Mouse (Mus musculus) MEL (cell line): Measurements from ENCODE around the gene Itga5. TPM values are rescaled to one million over a fixed set of nuclear protein-coding genes. Genes with fewer than 3 reads are reported as not detected.

Experiments
- DNase-seq: peaks from one replicate; pipeline ENCODE4 v3.0.0; 2011; ENCODE audit warnings: low read depth, low spot score
- H3K27ac ChIP-seq: 2 replicates; pipeline ENCODE4 v1.5.1; 2012; ENCODE audit warnings: low read depth, mild to moderate bottlenecking, control low read depth, low read length, moderate library complexity; ENCODE audit not compliant: control insufficient read depth
- H3K27me3 ChIP-seq, 2 experiments: fragments of 150-350 bp in 1 of 2; sonication (generic) in 1 of 2; 2 replicates each; pipeline ENCODE4 v1.6.1; 2012; ENCODE audit warnings: low read length in 2 of 2, mild to moderate bottlenecking in 2 of 2, improper control_type of control experiment in 1 of 2, moderate library complexity in 1 of 2; ENCODE audit not compliant: insufficient read depth in 2 of 2, control insufficient read depth in 1 of 2
- H3K36me3 ChIP-seq, 2 experiments: 2 replicates each; pipeline ENCODE4 v1.6.1; 2012 to 2014; ENCODE audit warnings: low read length in 2 of 2, improper control_type of control experiment in 1 of 2, inconsistent platforms in 1 of 2, mild to moderate bottlenecking in 1 of 2; ENCODE audit not compliant: insufficient read depth in 2 of 2, control insufficient read depth in 1 of 2
- H3K4me1 ChIP-seq, 2 experiments: fragments of 150-350 bp in 1 of 2; sonication (generic) in 1 of 2; 2 replicates each; pipeline ENCODE4 v1.6.1; 2012; ENCODE audit warnings: low read length in 2 of 2, improper control_type of control experiment in 1 of 2, mild to moderate bottlenecking in 1 of 2; ENCODE audit not compliant: insufficient read depth in 2 of 2, control insufficient read depth in 1 of 2
- H3K4me3 ChIP-seq, 2 experiments: fragments of 150-350 bp in 1 of 2; sonication (generic) in 1 of 2; 2 replicates each; pipeline ENCODE4 v1.5.1; 2012; ENCODE audit warnings: low read depth in 2 of 2, low read length in 2 of 2, mild to moderate bottlenecking in 2 of 2, moderate library complexity in 2 of 2, control low read depth in 1 of 2, improper control_type of control experiment in 1 of 2; ENCODE audit not compliant: control insufficient read depth in 1 of 2, insufficient read depth in 1 of 2
- H3K79me2 ChIP-seq: 2 replicates; pipeline ENCODE4 v1.6.1; 2012; ENCODE audit warnings: mild to moderate bottlenecking, low read length, moderate library complexity; ENCODE audit not compliant: control insufficient read depth, poor library complexity, insufficient read depth
- H3K9ac ChIP-seq: 2 replicates; pipeline ENCODE4 v1.6.1; 2012; ENCODE audit warnings: low read depth, mild to moderate bottlenecking, control low read depth, low read length, moderate library complexity; ENCODE audit not compliant: control insufficient read depth, poor library complexity, severe bottlenecking
- H3K9me3 ChIP-seq: fragments of 150-350 bp; sonication (generic); replicated peaks from 2 replicates; pipeline ENCODE4 v1.6.1; 2012; ENCODE audit warnings: mild to moderate bottlenecking, low read length, improper control_type of control experiment, moderate library complexity; ENCODE audit not compliant: insufficient read depth
- CHD1 ChIP-seq: IDR thresholded peaks from 2 replicates; pipeline ENCODE4 v1.6.1; 2012; ENCODE audit warnings: low read depth, mild to moderate bottlenecking, inconsistent platforms, low read length, improper control_type of control experiment
- CHD2 ChIP-seq: IDR thresholded peaks from 2 replicates; pipeline ENCODE4 v1.6.1; 2011; ENCODE audit warnings: low read length, improper control_type of control experiment
- CTCF ChIP-seq, 3 experiments: IDR thresholded peaks in 2 of 3; conservative IDR thresholded peaks in 1 of 3; 2 replicates each; pipeline ENCODE4 v1.5.1; 2011 to 2012; ENCODE audit warnings: low read length in 3 of 3, low read depth in 2 of 3, mild to moderate bottlenecking in 2 of 3, improper control_type of control experiment in 1 of 3, inconsistent platforms in 1 of 3, mixed read lengths in 1 of 3, moderate library complexity in 1 of 3; ENCODE audit not compliant: control insufficient read depth in 1 of 3, insufficient read depth in 1 of 3, poor library complexity in 1 of 3, severe bottlenecking in 1 of 3
- EP300 ChIP-seq, 2 experiments: IDR thresholded peaks; 2 replicates each; pipeline ENCODE4 v1.6.1; 2011; ENCODE audit warnings: improper control_type of control experiment in 2 of 2, low read length in 2 of 2, low read depth in 1 of 2, mild to moderate bottlenecking in 1 of 2
- ETS1 ChIP-seq: IDR thresholded peaks from 2 replicates; pipeline ENCODE4 v1.6.1; 2012; ENCODE audit warnings: low read depth, mild to moderate bottlenecking, inconsistent platforms, low read length, improper control_type of control experiment, moderate library complexity
- GABPA ChIP-seq: IDR thresholded peaks from 2 replicates; pipeline ENCODE4 v1.6.1; 2012; ENCODE audit warnings: low read depth, mild to moderate bottlenecking, inconsistent platforms, low read length, improper control_type of control experiment, moderate library complexity
- HCFC1 ChIP-seq: IDR thresholded peaks from 2 replicates; pipeline ENCODE4 v1.6.1; 2012; ENCODE audit warnings: low read depth, mild to moderate bottlenecking, inconsistent platforms, low read length, improper control_type of control experiment, moderate library complexity
- JUND ChIP-seq: IDR thresholded peaks from 2 replicates; pipeline ENCODE4 v1.6.1; 2011; ENCODE audit warnings: low read depth, mild to moderate bottlenecking, improper control_type of control experiment, low read length
- KAT2A ChIP-seq: conservative IDR thresholded peaks from 2 replicates; pipeline ENCODE4 v1.6.1; 2012; ENCODE audit warnings: low read depth, low read length, improper control_type of control experiment, inconsistent platforms
- MAFK ChIP-seq: IDR thresholded peaks from 2 replicates; pipeline ENCODE4 v1.6.1; 2011; ENCODE audit warnings: low read depth, mild to moderate bottlenecking, low read length, improper control_type of control experiment, borderline replicate concordance
- MAZ ChIP-seq: IDR thresholded peaks from 2 replicates; pipeline ENCODE4 v1.6.1; 2012; ENCODE audit warnings: low read depth, mild to moderate bottlenecking, inconsistent platforms, low read length, improper control_type of control experiment
- MEF2A ChIP-seq: IDR thresholded peaks from 2 replicates; pipeline ENCODE4 v1.6.1; 2014; ENCODE audit warnings: low read depth, mild to moderate bottlenecking, inconsistent platforms, low read length, improper control_type of control experiment; ENCODE audit not compliant: poor library complexity, insufficient replicate concordance, severe bottlenecking; ENCODE audit errors: extremely low read depth
- MXI1 ChIP-seq: IDR thresholded peaks from 2 replicates; pipeline ENCODE4 v1.6.1; 2011; ENCODE audit warnings: mild to moderate bottlenecking, low read depth, low read length, improper control_type of control experiment
- NELFE ChIP-seq: IDR thresholded peaks from 2 replicates; pipeline ENCODE4 v1.6.1; 2011; ENCODE audit warnings: low read depth, low read length, improper control_type of control experiment
- POLR2A ChIP-seq, 2 experiments: IDR thresholded peaks; 2 replicates each; pipeline ENCODE4 v1.6.1; 2011 to 2012; ENCODE audit warnings: low read length in 2 of 2, mild to moderate bottlenecking in 2 of 2, control low read depth in 1 of 2, improper control_type of control experiment in 1 of 2, low read depth in 1 of 2, moderate library complexity in 1 of 2; ENCODE audit not compliant: control insufficient read depth in 1 of 2, insufficient read depth in 1 of 2, poor library complexity in 1 of 2
- POLR2AphosphoS2 ChIP-seq: IDR thresholded peaks from 2 replicates; pipeline ENCODE4 v1.6.1; 2011; ENCODE audit warnings: low read length, improper control_type of control experiment
- RAD21 ChIP-seq: IDR thresholded peaks from 2 replicates; pipeline ENCODE4 v1.6.1; 2011; ENCODE audit warnings: mild to moderate bottlenecking, low read depth, low read length, improper control_type of control experiment
- SIN3A ChIP-seq: IDR thresholded peaks from 2 replicates; pipeline ENCODE4 v1.6.1; 2012; ENCODE audit warnings: low read length, improper control_type of control experiment, inconsistent platforms
- SMC3 ChIP-seq: IDR thresholded peaks from 2 replicates; pipeline ENCODE4 v1.6.1; 2011; ENCODE audit warnings: low read depth, low read length, improper control_type of control experiment
- TBP ChIP-seq: IDR thresholded peaks from 2 replicates; pipeline ENCODE4 v1.8.0; 2011; ENCODE audit warnings: low read depth, low read length, improper control_type of control experiment
- UBTF ChIP-seq: IDR thresholded peaks from 2 replicates; pipeline ENCODE4 v1.6.1; 2012; ENCODE audit warnings: low read depth, mild to moderate bottlenecking, inconsistent platforms, low read length, improper control_type of control experiment, moderate library complexity, borderline replicate concordance; ENCODE audit not compliant: insufficient read depth
- USF2 ChIP-seq, 2 experiments: IDR thresholded peaks; 2 replicates each; pipeline ENCODE4 v1.6.1; 2011 to 2012; ENCODE audit warnings: improper control_type of control experiment in 2 of 2, low read length in 2 of 2, borderline replicate concordance in 1 of 2, inconsistent platforms in 1 of 2, low read depth in 1 of 2, mild to moderate bottlenecking in 1 of 2; ENCODE audit not compliant: insufficient read depth in 1 of 2
- ZC3H11A ChIP-seq: IDR thresholded peaks from 2 replicates; pipeline ENCODE4 v1.6.1; 2012; ENCODE audit warnings: low read depth, mild to moderate bottlenecking, inconsistent platforms, low read length, improper control_type of control experiment
- ZMIZ1 ChIP-seq: IDR thresholded peaks from 2 replicates; pipeline ENCODE4 v1.6.1; 2012; ENCODE audit warnings: low read depth, mild to moderate bottlenecking, inconsistent platforms, low read length, improper control_type of control experiment, moderate library complexity
- ZNF384 ChIP-seq: IDR thresholded peaks from 2 replicates; pipeline ENCODE4 v1.6.1; 2012; ENCODE audit warnings: low read depth, mild to moderate bottlenecking, inconsistent platforms, low read length, improper control_type of control experiment
- polyA plus RNA-seq, 2 experiments: library from polyadenylated mRNA; stranded (reverse) in 1 of 2; unstranded in 1 of 2; fragments of >175 nt in 1 of 2; fragments of >200 nt in 1 of 2; gene quantifications; 2 replicates each; pipeline versions ENCODE4 v1.2.1 to v1.2.4; 2012; ENCODE audit warnings: low replicate concordance in 2 of 2, low read depth in 1 of 2; ENCODE audit not compliant: insufficient read length in 2 of 2, insufficient read depth in 1 of 2, missing spikeins in 1 of 2
- total RNA-seq: library from RNA; depleted of rRNA; stranded (reverse); fragments of 300-350 nt; gene quantifications from 2 replicates; pipeline ENCODE4 v1.2.3, GENCODE M21; 2012

The Itga5 gene
- total and polyA plus RNA-seq, 3 experiments = 6.0 to 17.4 TPM; not detected in 1

- Histone ChIP-seq H3K79me2 (no peaks in the 10 kb centered on the region), H3K27me3 (no peaks in the 10 kb centered on the region), H3K36me3 (no peaks in the 10 kb centered on the region; a peak in 1 of 4 replicates), H3K4me3 (no peak overlapping the region), H3K9ac (no peak overlapping the region), H3K9me3 (no peaks in the 10 kb centered on the region), H3K4me1 (no peaks in the 10 kb centered on the region), H3K27ac (no peak overlapping the region)
- DNase-seq = no peak
- TF ChIP-seq ZMIZ1 (no peak), ZC3H11A (no peak), CHD1 (no peak), MAZ (no peak), EP300 (IDR thresholded peaks at IDR 0.05; ENCODE audit: low read depth in 1 of 2, low read length in 2 of 2) (no peak), TBP (no peak), MEF2A (no peak), UBTF (no peak), USF2 (IDR thresholded peaks at IDR 0.05; ENCODE audit: borderline replicate concordance in 1 of 2, insufficient read depth in 1 of 2, low read depth in 1 of 2, low read length in 2 of 2) (no peak), MXI1 (no peak), MAFK (no peak), NELFE (no peak), POLR2AphosphoS2 (no peak), GABPA (no peak), SMC3 (no peak)
These were observed 49.4 kb downstream of the Itga5 start for GRCm38 (mm10) chr15:103317120-103317519.

DNA sequence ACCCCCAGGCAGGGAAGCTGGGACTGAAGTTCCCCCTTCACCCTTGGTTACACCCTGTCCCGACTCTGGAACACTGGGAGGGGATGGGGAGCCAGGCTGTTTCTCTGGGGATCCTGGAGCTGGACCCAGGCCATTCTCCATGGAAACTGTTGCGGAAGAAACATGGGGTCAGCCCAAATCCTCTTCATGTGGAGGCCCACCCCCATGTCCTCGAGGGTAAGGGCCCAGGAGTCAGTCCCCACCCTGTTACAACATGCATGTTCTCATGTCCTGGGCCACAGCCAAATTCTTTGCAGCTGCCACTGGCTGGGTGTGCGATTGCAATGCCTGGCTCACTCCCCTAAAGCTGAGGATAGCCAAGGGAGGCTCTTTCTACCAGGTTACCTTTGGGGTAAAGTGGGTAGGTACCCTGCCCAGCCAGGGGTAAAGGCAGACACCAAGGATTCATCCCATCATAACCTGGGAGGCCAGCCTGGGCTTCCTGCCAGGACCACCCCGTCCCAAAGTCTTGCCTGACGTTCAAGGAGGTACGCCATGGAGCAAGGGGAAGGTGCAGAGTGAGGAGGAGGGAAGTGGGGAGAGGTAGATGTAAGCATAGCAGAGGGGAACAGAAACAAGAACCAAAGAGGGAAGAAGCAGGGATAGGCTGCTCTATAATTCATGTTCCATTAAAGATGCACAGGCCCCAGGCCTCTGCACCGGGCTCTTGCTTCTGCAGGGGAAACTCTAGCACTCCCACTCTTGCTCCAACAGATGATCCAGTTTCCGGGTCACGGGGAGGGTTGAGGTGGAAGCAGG lies 50.4 kb downstream of the Itga5 start:
- no peaks in the 10 kb centered on the region for H3K27me3 ChIP-seq
- no peak for TF ChIP-seq RAD21
- TF ChIP-seq JUND = no peak
- no peak for TF ChIP-seq UBTF
- TF ChIP-seq TBP = no peak
- TF ChIP-seq CTCF (IDR thresholded peaks at IDR 0.05 in 2 of 3, conservative IDR thresholded peaks at IDR 0.05 in 1 of 3; ENCODE audit: control insufficient read depth in 1 of 3, insufficient read depth in 1 of 3, low read depth in 2 of 3, low read length in 3 of 3, poor library complexity in 1 of 3, severe bottlenecking in 1 of 3) = no peak
- TF ChIP-seq ETS1 = no peak
- TF ChIP-seq KAT2A = no peak
- TF ChIP-seq USF2 (IDR thresholded peaks at IDR 0.05; ENCODE audit: borderline replicate concordance in 1 of 2, insufficient read depth in 1 of 2, low read depth in 1 of 2, low read length in 2 of 2) = no peak
- no peak for TF ChIP-seq HCFC1
- TF ChIP-seq SIN3A = no peak
- no peak for TF ChIP-seq GABPA
- no peak for TF ChIP-seq CHD2
- no peak for TF ChIP-seq MXI1
- TF ChIP-seq NELFE = no peak
- no peak for TF ChIP-seq POLR2AphosphoS2
- no peak for TF ChIP-seq SMC3
- no peak for TF ChIP-seq ZNF384
- TF ChIP-seq POLR2A (IDR thresholded peaks at IDR 0.05; ENCODE audit: control insufficient read depth in 1 of 2, insufficient read depth in 1 of 2, low read depth in 1 of 2, low read length in 2 of 2, poor library complexity in 1 of 2) = no peak
- TF ChIP-seq MAFK = no peak
- TF ChIP-seq, all 39 proteins: peak for 0
- H3K27ac ChIP-seq = no peak overlapping the region
- no peaks in the 10 kb centered on the region for H3K9me3 ChIP-seq
- DNase-seq = no peak
- no peaks in the 10 kb centered on the region for H3K4me1 ChIP-seq
- no peaks in the 10 kb centered on the region for H3K79me2 ChIP-seq
- no peak overlapping the region for H3K4me3 ChIP-seq
- no peaks in the 10 kb centered on the region; a peak in 1 of 4 replicates for H3K36me3 ChIP-seq
- H3K9ac ChIP-seq = no peak overlapping the region
